Mouse (Mus musculus) adrenal gland (tissue): ENCODE data around the gene Pcp2.

Experiments used
- intact Hi-C: fragments of 180-260 bp; cut with DNase I; formaldehyde crosslinking; loops from one replicate; pipeline ENCODE4 v1.15.1; 2025
- long read RNA-seq, 2 experiments: library from polyadenylated mRNA; unstranded; transcript quantifications; one replicate each; pipeline ENCODE4 v2.0.0; 2020; ENCODE audit warnings: borderline replicate concordance in 1 of 2; ENCODE audit not compliant: insufficient replicate concordance in 1 of 2

Pcp2 gene
- long read RNA-seq, experiment 1, result 0 reads
- long read RNA-seq, experiment 2, result 0 reads

GRCm38 (mm10) chr8:3625445-3625844 lies at the start of gene Pcp2:
TSS of gene Pcp2 (minus strand) at chr8:3625545.
- intact Hi-C loops, result loop anchor here (5.0 kb wide), 1 partner anchor 47 kb away; the partner anchor contains the start of gene Fcor

- intact Hi-C loops, result loop anchor here (5.0 to 10.0 kb wide), 2 partner anchors 47 to 510 kb away; partner anchors contain the start of gene Pcp2
Measured at GRCm38 (mm10) chr8:3674671-3675070, 49.3 kb upstream of the Pcp2 start.

GRCm38 (mm10) chr8:3671980-3672491 lies 46.7 kb upstream of the Pcp2 start, which contains the start of gene Fcor:
TSS of gene Fcor (minus strand) at chr8:3672362.
- intact Hi-C loops, result loop anchor here (1.0 to 10.0 kb wide), 3 partner anchors 45 to 507 kb away; partner anchors contain the start of gene Pcp2

GRCm38 (mm10) chr8:3670388-3670787 lies 45.0 kb upstream of the Pcp2 start:
- intact Hi-C loops, result loop anchor here (5.0 to 10.0 kb wide), 2 partner anchors 43 to 506 kb away; partner anchors contain the start of gene Pcp2

- intact Hi-C loops, result no loop called here
Measured at GRCm38 (mm10) chr8:3665507-3665906, 40.2 kb upstream of the Pcp2 start, which contains the start of gene Mcemp1. TSS of gene Mcemp1 (plus strand) at chr8:3665754.

GRCm38 (mm10) chr8:3664405-3664804 lies 39.1 kb upstream of the Pcp2 start:
- intact Hi-C loops, result no loop called here

GRCm38 (mm10) chr8:3660889-3661288 lies 35.5 kb upstream of the Pcp2 start:
- intact Hi-C loops, result no loop called here

- intact Hi-C loops, result no loop called here
Measured at GRCm38 (mm10) chr8:3656725-3657381, 31.5 kb upstream of the Pcp2 start.

- intact Hi-C loops, result no loop called here
Measured at GRCm38 (mm10) chr8:3655526-3655925, 30.2 kb upstream of the Pcp2 start, which contains the start of gene Retn. TSS of gene Retn (plus strand) at chr8:3655770.

- intact Hi-C loops, result no loop called here
Measured at GRCm38 (mm10) chr8:3654726-3655508, 29.6 kb upstream of the Pcp2 start.

GRCm38 (mm10) chr8:3652845-3653244 lies 27.5 kb upstream of the Pcp2 start:
- intact Hi-C loops, result no loop called here

- intact Hi-C loops, result no loop called here
Measured at GRCm38 (mm10) chr8:3648990-3649389, 23.6 kb upstream of the Pcp2 start.

GRCm38 (mm10) chr8:3648268-3648667 lies 22.9 kb upstream of the Pcp2 start:
- intact Hi-C loops, result no loop called here

GRCm38 (mm10) chr8:3647561-3647960 lies 22.2 kb upstream of the Pcp2 start:
- intact Hi-C loops, result no loop called here

GRCm38 (mm10) chr8:3646824-3647531 lies 21.6 kb upstream of the Pcp2 start:
- intact Hi-C loops, result no loop called here

GRCm38 (mm10) chr8:3645804-3646203 lies 20.5 kb upstream of the Pcp2 start:
- intact Hi-C loops, result no loop called here

- intact Hi-C loops, result no loop called here
Measured at GRCm38 (mm10) chr8:3631478-3631875, 6.1 kb upstream of the Pcp2 start.

GRCm38 (mm10) chr8:3630647-3631477 lies 5.5 kb upstream of the Pcp2 start, which contains the start of gene Stxbp2:
TSS of gene Stxbp2 (plus strand) at chr8:3630955.
- intact Hi-C loops, result no loop called here

- intact Hi-C loops, result loop anchor here (5.0 kb wide), 1 partner anchor 44 kb away; the partner anchor contains the start of gene Fcor
Measured at GRCm38 (mm10) chr8:3628014-3628413, 2.7 kb upstream of the Pcp2 start.

- intact Hi-C loops, result loop anchor here (5.0 kb wide), 1 partner anchor 45 kb away; the partner anchor contains the start of gene Fcor
Measured at GRCm38 (mm10) chr8:3626971-3627370, 1.6 kb upstream of the Pcp2 start.
